Mouse (Mus musculus) left cerebral cortex, adult 8-10 months (tissue): ENCODE measurements around the gene Tmprss12. TPM values are rescaled to one million over a fixed set of nuclear protein-coding genes. Genes with fewer than 3 reads are reported as not detected.
A peak's percentile ranks its signal among the peaks of the same experiment; 100 is the strongest.
"Not testable (repeated sequence)": the region's sequence is repeated elsewhere in the genome, so short reads cannot be mapped to it uniquely, and the experiment has no call there.

ENCODE experiments used
- DNase-seq, 2 experiments: peaks; one replicate each; pipeline ENCODE4 v3.0.0; 2022; ENCODE audit warnings: low spot score in 2 of 2
- total RNA-seq, 4 experiments: library from RNA; stranded (reverse); gene quantifications; 2 replicates each; pipeline ENCODE4 v1.2.4; 2022

The Tmprss12 gene
- total RNA-seq, 4 experiments from 2014 or later = not detected

- DNase-seq = not testable (repeated sequence)
These were observed 6.8 kb upstream of the Tmprss12 start for GRCm38 (mm10) chr15:100273791-100274308.

DNA sequence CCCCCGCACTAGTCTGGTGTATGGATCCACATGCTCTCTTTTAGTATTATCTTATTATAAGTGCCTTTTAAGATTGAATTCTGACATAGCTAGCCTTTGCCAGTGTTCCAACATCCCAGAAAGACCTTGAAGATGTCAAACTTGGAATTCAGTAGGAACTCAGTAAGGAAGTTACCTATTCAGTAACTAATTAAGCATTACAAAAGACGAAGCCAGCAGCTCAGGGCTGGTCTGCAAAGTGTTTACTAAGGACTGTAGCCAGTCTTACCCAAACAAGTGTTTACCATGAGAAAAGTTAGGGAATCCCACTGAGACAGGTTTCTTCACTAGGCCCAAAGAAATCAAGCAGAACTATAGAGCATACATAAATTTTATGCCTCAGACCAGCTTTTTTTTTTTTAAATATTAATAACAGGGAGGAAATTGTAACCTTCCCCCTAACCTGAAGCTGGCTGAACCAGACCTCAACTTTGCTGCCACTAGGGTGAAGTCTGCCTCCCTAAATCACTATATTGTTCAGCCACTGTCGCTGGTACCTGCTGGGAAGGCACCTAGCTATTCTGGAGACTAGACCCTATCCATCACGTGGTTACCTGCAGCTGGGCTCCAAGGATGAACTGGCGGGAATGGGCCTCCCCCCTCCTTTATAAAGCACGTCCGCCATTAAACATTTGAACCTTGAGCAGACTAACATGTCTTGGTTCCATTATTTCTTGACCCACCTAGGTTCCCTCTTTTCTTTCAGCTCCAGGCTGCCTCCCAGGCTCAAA, 5.7 kb upstream of the Tmprss12 start:
- no peak for DNase-seq

- DNase-seq = no peak
These were observed 4.2 kb upstream of the Tmprss12 start for GRCm38 (mm10) chr15:100276403-100276802.

GRCm38 (mm10) chr15:100277586-100277985, 3.1 kb upstream of the Tmprss12 start:
- DNase-seq = no peak

GRCm38 (mm10) chr15:100288980-100289379, 8.3 kb downstream of the Tmprss12 start:
- no peak for DNase-seq

DNA sequence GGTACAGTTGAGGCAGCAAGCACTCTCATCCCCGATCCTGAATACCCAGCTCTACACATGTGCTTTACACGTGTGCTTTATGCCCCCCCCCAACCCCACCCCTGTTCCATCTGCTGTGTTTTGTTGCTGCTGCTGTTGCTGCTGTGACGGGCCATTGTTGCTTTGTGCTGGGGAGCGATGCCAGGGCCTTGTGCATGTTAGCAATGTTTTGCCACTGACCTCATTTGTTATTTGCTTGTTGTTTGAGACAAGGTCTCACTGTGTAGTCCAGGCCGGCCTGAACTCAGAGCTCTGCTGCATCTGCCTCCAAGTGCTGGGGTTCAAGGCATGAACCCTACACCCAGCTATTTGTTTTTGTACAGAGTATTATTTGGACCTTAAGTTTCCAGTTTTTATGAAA, 10.2 kb downstream of the Tmprss12 start:
- DNase-seq = peak in 1 of 2 experiments; percentile 45

- DNase-seq = no peak
These were observed 11.7 kb downstream of the Tmprss12 start for GRCm38 (mm10) chr15:100292326-100292725.

- no peak for DNase-seq
These were observed 17.2 kb downstream of the Tmprss12 start for GRCm38 (mm10) chr15:100297856-100298255.

DNA sequence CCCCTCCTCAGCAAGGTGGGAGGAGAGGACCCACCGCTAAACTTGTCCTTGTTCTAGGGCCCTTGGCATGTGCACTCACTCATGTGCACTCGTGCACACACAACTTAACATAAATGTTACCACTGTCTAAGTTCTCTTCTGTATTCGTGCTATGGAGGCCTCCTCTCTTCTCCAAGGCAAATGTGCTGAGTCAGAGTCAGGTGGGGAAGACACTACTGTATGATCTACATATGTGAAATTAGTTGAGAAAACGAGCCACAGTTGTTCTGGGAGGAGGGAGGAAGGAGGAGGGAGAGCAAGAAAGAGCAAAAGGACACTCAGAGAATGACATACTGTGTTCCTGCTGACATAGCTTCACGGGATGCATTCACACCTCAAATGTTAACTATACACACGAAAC, 19.9 kb downstream of the Tmprss12 start:
- DNase-seq = no peak

DNA sequence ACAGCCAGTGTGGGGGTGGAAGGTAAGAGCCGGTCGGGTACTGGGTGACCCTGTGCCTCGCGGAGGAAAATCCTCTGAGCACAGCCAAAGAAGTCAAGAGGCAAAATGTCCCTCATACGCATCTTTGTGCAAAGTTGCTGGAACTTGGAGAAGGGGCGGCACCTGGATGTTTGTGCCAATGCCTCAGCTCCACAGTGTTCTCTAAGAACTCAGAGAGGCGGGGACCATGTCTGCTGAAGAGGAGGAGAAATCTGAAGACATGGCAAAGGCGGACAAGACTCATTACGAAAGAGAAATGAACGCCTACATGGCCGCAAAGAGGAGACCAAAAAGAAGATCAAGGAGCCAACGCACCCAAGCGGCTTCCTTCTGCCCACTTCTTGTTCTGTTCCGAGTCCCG, 20.9 kb downstream of the Tmprss12 start:
- no peak for DNase-seq

DNA sequence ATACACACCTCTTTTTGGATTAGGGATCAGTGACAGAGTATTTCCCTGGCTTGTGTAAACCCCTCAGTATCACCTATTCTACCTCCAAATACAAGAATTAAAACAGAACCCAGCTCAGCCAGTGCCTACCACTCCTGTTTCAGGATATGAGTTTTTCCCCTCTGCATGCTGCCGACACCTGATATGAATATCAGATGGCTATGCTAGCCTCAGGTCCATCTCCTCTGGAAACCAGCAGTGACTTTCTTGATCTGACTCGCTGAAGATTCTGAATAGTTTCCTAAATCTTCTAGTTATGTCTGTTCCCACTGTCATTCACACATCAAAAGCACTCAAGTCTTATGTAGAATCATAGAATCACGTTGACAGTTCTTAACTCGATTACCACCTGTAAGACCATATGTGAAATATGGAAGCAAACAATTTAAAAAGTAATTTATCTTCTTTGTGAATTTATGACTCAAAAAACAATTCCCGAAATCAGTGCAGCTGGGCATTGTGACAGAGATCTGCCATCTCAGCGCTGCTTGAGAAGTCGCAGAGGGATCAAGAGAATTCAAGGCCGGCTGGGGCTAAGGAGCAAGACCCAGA, 22.9 kb downstream of the Tmprss12 start:
- DNase-seq = peak in 1 of 2 experiments; percentile 17

- DNase-seq = peak; percentile 72 to 76
These were observed 23.7 kb downstream of the Tmprss12 start, which contains the start of gene Mettl7a1 for GRCm38 (mm10) chr15:100304019-100304991. Gene Mettl7a1 (plus strand): TSS chr15:100304140.

DNA sequence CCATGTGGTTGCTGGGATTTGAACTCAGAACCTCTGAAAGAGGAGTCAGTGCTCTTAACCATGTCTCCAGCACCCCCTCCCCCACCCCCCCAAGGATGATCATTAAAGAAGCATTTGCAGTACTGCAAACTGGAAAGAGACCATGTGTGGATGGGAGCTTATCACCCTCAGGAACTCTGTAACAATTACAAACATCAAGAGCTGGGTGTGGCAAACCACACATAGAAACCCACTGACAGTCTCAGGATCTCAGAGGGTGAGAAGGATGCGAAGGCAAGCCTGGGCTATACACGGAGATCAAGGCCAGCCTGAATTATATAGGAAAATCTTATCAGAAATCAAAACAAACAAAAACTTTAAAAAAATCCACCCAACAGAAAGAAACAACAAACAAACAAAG, 25.6 kb downstream of the Tmprss12 start:
- DNase-seq = no peak

- DNase-seq = not testable (repeated sequence)
These were observed 26.9 kb downstream of the Tmprss12 start for GRCm38 (mm10) chr15:100307438-100308096.

DNA sequence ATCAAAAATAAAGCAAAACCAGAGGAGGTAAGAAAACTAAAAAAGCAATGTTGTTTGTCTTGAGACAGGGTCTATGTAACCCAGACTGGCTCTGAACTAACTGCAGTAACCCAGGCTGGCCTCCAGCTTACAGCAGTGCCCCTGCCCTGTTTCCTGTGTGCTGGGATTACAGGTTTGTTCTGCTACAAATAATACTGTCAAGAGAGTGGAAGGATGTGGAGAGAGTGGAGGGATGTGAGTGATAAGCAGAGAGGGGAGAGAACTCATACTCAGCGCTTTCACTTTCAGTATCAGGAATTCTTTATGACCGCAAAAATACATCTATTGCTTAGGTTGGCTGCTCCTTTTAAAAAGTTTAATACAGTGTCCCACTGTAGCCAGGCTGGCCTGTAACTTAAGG, 31.7 kb downstream of the Tmprss12 start:
- DNase-seq = no peak

- DNase-seq = no peak
These were observed 34.0 kb downstream of the Tmprss12 start for GRCm38 (mm10) chr15:100314448-100315145.

GRCm38 (mm10) chr15:100318014-100318671, 37.5 kb downstream of the Tmprss12 start:
- DNase-seq = not testable (repeated sequence)

- no peak for DNase-seq
These were observed 39.2 kb downstream of the Tmprss12 start for GRCm38 (mm10) chr15:100319884-100320283.

- no peak for DNase-seq
These were observed 39.8 kb downstream of the Tmprss12 start for GRCm38 (mm10) chr15:100320295-100320905.
